Mouse (Mus musculus): Measurements from ENCODE around the gene Dnajc2.

DNA sequence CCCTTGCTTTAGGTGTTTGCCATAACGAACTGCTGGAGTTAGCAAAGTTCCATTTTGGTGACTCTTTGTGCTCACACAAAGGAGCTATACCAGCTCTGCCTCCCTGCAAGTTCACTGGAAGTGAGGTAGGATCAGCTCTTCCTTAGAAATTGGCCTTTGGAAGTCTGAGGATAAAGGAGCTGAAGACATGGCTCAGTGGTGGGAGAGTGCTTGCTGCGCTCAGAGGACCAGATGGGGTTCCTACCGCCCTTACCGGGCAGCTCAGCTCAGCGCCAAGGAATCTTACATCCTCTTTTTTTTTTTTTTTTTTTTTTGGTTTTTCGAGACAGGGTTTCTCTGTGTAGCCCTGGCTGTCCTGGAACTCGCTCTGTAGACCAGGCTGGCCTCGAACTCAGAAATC is 39.1 kb downstream of the Dnajc2 start:
- TF ChIP-seq GATA1 (IDR thresholded peaks at IDR 0.05; ENCODE audit: borderline replicate concordance, low read length) (no peak), CTCF (IDR thresholded peaks at IDR 0.05; ENCODE audit: low read depth, low read length) (no peak), TAL1 (conservative IDR thresholded peaks at IDR 0.05; ENCODE audit: low read depth, low read length) (no peak), POLR2AphosphoS5 (IDR thresholded peaks at IDR 0.05; ENCODE audit: insufficient replicate concordance, low read depth, low read length) (no peak), GATA2 (IDR thresholded peaks at IDR 0.05; ENCODE audit: borderline replicate concordance, low read depth, low read length) (no peak)
